Mouse (Mus musculus) spleen, adult 2 months (tissue): ENCODE measurements at regions not wholly inside any gene's neighbourhood (a gene's known extent, or its start where the extent isn't known, plus 50 kb on each side); places are given as distances from the start of the nearest gene placed in this dataset.

Source experiments
- DNase-seq, 2 experiments: peaks; one replicate each; pipeline versions ENCODE4 v3.0.0 to v3.0.0-alpha.2; 2012 to 2021; ENCODE audit warnings: low spot score in 2 of 2, low read depth in 1 of 2
- H3K27ac ChIP-seq: fragments of 200-500 bp; 2 replicates; pipeline ENCODE4 v1.5.1; 2012; ENCODE audit warnings: low read length, inconsistent platforms; ENCODE audit not compliant: insufficient read depth
- H3K27me3 ChIP-seq: fragments of 200-500 bp; 2 replicates; pipeline ENCODE4 v1.6.1; 2012; ENCODE audit warnings: mild to moderate bottlenecking, moderate library complexity, low read length, inconsistent platforms; ENCODE audit not compliant: control insufficient read depth, insufficient read depth
- H3K36me3 ChIP-seq: fragments of 200-500 bp; 2 replicates; pipeline ENCODE4 v1.6.1; 2012; ENCODE audit warnings: mild to moderate bottlenecking, low read length, inconsistent platforms; ENCODE audit not compliant: control insufficient read depth, insufficient read depth
- H3K4me1 ChIP-seq: fragments of 200-500 bp; 2 replicates; pipeline ENCODE4 v1.6.1; 2011; ENCODE audit warnings: inconsistent platforms; ENCODE audit not compliant: control insufficient read depth, insufficient read depth, insufficient read length
- H3K4me3 ChIP-seq: fragments of 200-500 bp; 2 replicates; pipeline ENCODE4 v1.5.1; 2011; ENCODE audit warnings: mild to moderate bottlenecking, inconsistent platforms; ENCODE audit not compliant: insufficient read depth, insufficient read length; ENCODE audit errors: extremely low read depth
- CTCF ChIP-seq: fragments of 200-500 bp; IDR thresholded peaks from 2 replicates; pipeline ENCODE4 v1.5.1; 2011; ENCODE audit warnings: mild to moderate bottlenecking, inconsistent platforms; ENCODE audit not compliant: insufficient read depth, insufficient read length, insufficient replicate concordance; ENCODE audit errors: extremely low read depth
- POLR2A ChIP-seq: fragments of 200-500 bp; IDR thresholded peaks from 2 replicates; pipeline ENCODE4 v1.6.1; 2011; ENCODE audit warnings: low read depth, low read length, inconsistent platforms
- WGBS: fragments of 180-500 bp; shearing (Covaris S2); methylation state at CpG from one replicate; pipeline ENCODE4 v1.1.7; 2018; 5-methylcytosine and 5-hydroxymethylcytosine counted together

DNA sequence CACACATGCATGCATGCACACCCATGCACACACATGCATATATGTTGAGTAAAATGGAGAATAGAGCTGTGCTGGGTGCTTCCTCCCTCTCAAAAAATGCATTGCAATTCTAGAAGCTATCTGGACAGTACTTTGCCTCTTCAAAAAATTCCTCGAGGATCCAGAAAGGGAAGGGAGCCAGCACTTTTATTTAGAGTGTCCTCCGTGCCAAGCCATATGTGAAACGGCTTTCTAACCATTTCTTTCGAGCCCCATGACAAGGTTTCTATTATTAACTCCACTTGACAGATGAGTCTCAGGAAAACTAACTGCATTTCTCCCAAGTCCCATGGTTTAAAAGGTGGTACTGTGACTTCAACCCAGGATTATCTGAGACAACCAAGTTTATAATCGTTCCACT lies 140.7 kb upstream of the Usp24 start:
- WGBS, result 70% methylated on average over 5 of the region's 5 CpGs
- no peaks in the 10 kb centered on the region for H3K36me3 ChIP-seq
- DNase-seq, result no peak
- no peak for TF ChIP-seq POLR2A
- no peak for TF ChIP-seq CTCF
- no peaks in the 10 kb centered on the region for H3K4me1 ChIP-seq
- no peaks in the 10 kb centered on the region for H3K27me3 ChIP-seq
- H3K4me3 ChIP-seq, result no peak overlapping the region
- H3K27ac ChIP-seq, result no peak overlapping the region

DNA sequence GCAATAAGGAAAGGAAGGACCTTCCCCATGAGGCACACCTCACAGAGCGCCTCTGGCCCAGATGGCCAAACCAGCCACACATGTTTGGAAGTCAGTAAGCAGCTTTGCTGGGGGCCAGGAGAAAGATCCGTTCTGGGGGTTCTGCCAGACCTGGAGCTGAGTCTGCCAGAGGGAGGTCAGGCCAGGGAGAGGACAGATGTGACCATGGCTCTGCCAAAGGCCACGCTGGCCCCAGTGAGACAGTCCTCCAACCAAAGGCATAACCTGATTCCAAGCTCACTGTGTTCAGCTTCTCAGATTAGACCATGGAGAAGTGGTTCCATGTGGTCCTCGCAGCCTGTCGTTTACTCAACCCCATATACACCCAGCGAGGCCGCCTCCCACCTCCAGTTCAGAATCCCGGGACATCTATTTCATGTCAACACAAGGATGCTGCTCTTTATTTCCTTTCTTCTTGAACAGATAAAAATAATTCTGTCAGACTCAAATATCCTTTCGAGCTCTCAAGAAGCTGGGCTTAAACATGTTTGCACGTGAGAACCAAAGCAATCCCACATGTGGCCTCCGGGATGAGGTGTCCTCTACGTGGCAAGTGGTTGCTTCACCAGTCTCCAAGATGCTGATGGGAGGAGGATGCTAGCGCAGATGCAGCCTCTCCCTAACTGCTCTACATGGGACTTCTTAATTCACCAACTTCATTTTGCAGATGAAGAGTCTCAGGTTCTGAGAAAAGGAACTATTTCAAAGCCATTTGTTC lies 130.1 kb upstream of the Usp24 start:
- no peak overlapping the region for H3K27ac ChIP-seq
- 90% methylated on average over 13 of the region's 13 CpGs for WGBS
- no peak overlapping the region for H3K4me3 ChIP-seq
- H3K27me3 ChIP-seq, result no peaks in the 10 kb centered on the region
- no peak for TF ChIP-seq CTCF
- TF ChIP-seq POLR2A, result no peak
- no peaks in the 10 kb centered on the region for H3K36me3 ChIP-seq
- no peaks in the 10 kb centered on the region for H3K4me1 ChIP-seq
- no peak for DNase-seq

- DNase-seq, result no peak
- WGBS, result 94% methylated on average over 7 of the region's 7 CpGs
- Histone ChIP-seq H3K27me3 (no peaks in the 10 kb centered on the region), H3K27ac (no peak overlapping the region), H3K4me1 (no peaks in the 10 kb centered on the region), H3K36me3 (no peaks in the 10 kb centered on the region), H3K4me3 (no peak overlapping the region)
- TF ChIP-seq CTCF, result no peak
- no peak for TF ChIP-seq POLR2A
Observed at GRCm38 (mm10) chr4:106186684-106187083, 129.3 kb upstream of the Usp24 start.

- TF ChIP-seq CTCF (no peak), POLR2A (no peak)
- Histone ChIP-seq H3K27me3 (no peaks in the 10 kb centered on the region), H3K4me3 (no peak overlapping the region), H3K36me3 (no peaks in the 10 kb centered on the region), H3K4me1 (no peaks in the 10 kb centered on the region), H3K27ac (no peak overlapping the region)
- DNase-seq, result no peak
- 81% methylated on average over 4 of the region's 4 CpGs for WGBS
Observed at GRCm38 (mm10) chr4:106190248-106190647, 125.8 kb upstream of the Usp24 start.

GRCm38 (mm10) chr4:106191331-106191730 lies 124.7 kb upstream of the Usp24 start:
- no peak overlapping the region for H3K27ac ChIP-seq
- 90% methylated on average over 8 of the region's 8 CpGs for whole genome bisulfite sequencing

DNA sequence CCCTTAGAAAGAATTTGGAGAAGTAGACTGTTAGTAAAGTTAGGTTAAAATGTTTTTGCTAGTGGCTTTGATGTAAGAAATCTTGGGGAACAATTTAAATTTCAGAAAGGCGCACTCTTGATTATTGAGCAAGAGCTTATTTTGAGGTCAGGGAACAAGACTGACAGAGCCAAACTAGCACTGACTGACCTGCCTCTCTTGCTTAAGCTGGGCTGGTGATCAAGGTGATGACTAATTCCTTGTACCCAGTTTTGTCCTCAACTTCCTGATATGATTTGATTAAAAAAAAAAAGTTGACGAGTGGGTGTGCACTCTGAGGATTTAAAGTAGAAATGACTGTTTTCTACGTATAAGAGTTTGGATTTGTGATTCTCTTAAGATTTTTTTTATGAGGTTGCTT lies 124.2 kb upstream of the Usp24 start:
- Histone ChIP-seq H3K4me3 (no peak overlapping the region), H3K36me3 (no peaks in the 10 kb centered on the region), H3K4me1 (no peaks in the 10 kb centered on the region), H3K27ac (no peak overlapping the region), H3K27me3 (no peaks in the 10 kb centered on the region)
- TF ChIP-seq POLR2A (no peak), CTCF (no peak)
- WGBS, result 68% methylated on average over 3 of the region's 3 CpGs
- DNase-seq, result no peak

More at GRCm38 (mm10) chr4:106191331-106191730, 124.7 kb upstream of the Usp24 start:
- DNase-seq, result no peak
- Histone ChIP-seq H3K36me3 (no peaks in the 10 kb centered on the region), H3K4me1 (no peaks in the 10 kb centered on the region), H3K4me3 (no peak overlapping the region), H3K27me3 (no peaks in the 10 kb centered on the region)
- TF ChIP-seq POLR2A (no peak), CTCF (no peak)

DNA sequence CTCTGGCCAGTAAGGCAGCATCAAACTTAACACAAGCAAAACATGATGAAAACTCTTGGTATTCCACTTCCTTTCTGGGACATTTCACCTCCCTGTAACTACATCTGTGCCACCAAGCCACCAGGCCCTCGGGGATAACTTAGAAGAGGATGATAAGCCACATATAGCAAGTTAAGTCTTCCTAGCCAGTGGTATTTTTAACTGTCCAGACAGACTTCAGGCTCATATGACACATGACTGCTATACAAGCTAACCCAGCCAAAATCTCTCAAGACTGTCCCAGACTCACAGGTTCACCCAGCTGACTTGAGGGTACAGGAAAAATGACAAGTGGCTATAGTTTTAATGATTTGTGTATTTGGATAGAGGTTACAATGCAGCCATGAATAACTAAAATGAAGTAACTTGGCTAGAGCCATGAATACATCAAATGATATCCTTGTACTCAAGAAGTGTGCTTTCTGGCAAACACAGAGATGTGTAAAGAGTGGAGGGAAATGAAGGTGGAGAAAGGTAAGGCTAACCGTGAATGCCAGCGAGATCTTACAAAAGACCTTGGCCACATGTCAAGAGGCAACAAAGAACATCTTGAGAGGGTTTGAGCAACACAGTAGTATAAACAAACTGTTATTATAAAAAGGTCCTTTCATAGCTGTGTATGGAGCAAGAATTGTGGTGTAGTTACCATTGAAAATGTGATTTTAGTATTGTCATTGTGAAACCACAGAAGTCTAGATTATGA lies 122.6 kb upstream of the Usp24 start:
- no peak for DNase-seq
- H3K27me3 ChIP-seq, result no peaks in the 10 kb centered on the region
- no peak overlapping the region for H3K4me3 ChIP-seq
- TF ChIP-seq POLR2A, result no peak
- TF ChIP-seq CTCF, result no peak
- H3K27ac ChIP-seq, result no peak overlapping the region
- no peaks in the 10 kb centered on the region for H3K36me3 ChIP-seq
- WGBS, result 82% methylated on average over 3 of the region's 3 CpGs
- H3K4me1 ChIP-seq, result no peaks in the 10 kb centered on the region
